Mouse (Mus musculus): Measurements from ENCODE around the gene Lamc1.
"Not testable (repeated sequence)": the region's sequence is repeated elsewhere in the genome, so short reads cannot be mapped to it uniquely, and the experiment has no call there.

Gene Lamc1

GRCm38 (mm10) chr1:153331796-153332443 lies 666 bp downstream of the Lamc1 start:
- DNase-seq (ENCODE audit: low spot score in 2 of 2): peak; percentile 48 to 55

GRCm38 (mm10) chr1:153331206-153331605 lies 1.4 kb downstream of the Lamc1 start:
- DNase-seq (ENCODE audit: low spot score in 2 of 2): no peak

GRCm38 (mm10) chr1:153329306-153329705 lies 3.3 kb downstream of the Lamc1 start:
- DNase-seq (ENCODE audit: low spot score in 2 of 2): no peak

GRCm38 (mm10) chr1:153327063-153327462 lies 5.5 kb downstream of the Lamc1 start:
- DNase-seq (ENCODE audit: low spot score in 2 of 2): no peak

GRCm38 (mm10) chr1:153326226-153326625 lies 6.4 kb downstream of the Lamc1 start:
- no peak for DNase-seq (ENCODE audit: low spot score in 2 of 2)

GRCm38 (mm10) chr1:153321404-153321803 lies 11.2 kb downstream of the Lamc1 start:
- DNase-seq (ENCODE audit: low spot score in 2 of 2): no peak

GRCm38 (mm10) chr1:153320554-153321147 lies 11.9 kb downstream of the Lamc1 start:
- no peak for DNase-seq (ENCODE audit: low spot score in 2 of 2)

GRCm38 (mm10) chr1:153320121-153320520 lies 12.5 kb downstream of the Lamc1 start:
- no peak for DNase-seq (ENCODE audit: low spot score in 2 of 2)

- no peak for DNase-seq (ENCODE audit: low spot score in 2 of 2)
Observed at GRCm38 (mm10) chr1:153318741-153319140, 13.8 kb downstream of the Lamc1 start.

GRCm38 (mm10) chr1:153318287-153318686 lies 14.3 kb downstream of the Lamc1 start:
- no peak for DNase-seq (ENCODE audit: low spot score in 2 of 2)

- no peak for DNase-seq (ENCODE audit: low spot score in 2 of 2)
Observed at GRCm38 (mm10) chr1:153317486-153318260, 14.9 kb downstream of the Lamc1 start.

GRCm38 (mm10) chr1:153316956-153317355 lies 15.6 kb downstream of the Lamc1 start:
- DNase-seq (ENCODE audit: low spot score in 2 of 2): no peak

GRCm38 (mm10) chr1:153316286-153316685 lies 16.3 kb downstream of the Lamc1 start:
- DNase-seq (ENCODE audit: low spot score in 2 of 2): no peak

- DNase-seq (ENCODE audit: low spot score in 2 of 2): no peak
Observed at GRCm38 (mm10) chr1:153315121-153315520, 17.5 kb downstream of the Lamc1 start.

- no peak for DNase-seq (ENCODE audit: low spot score in 2 of 2)
Observed at GRCm38 (mm10) chr1:153312992-153313391, 19.6 kb downstream of the Lamc1 start.

- DNase-seq (ENCODE audit: low spot score in 2 of 2): no peak
Observed at GRCm38 (mm10) chr1:153310190-153310589, 22.4 kb downstream of the Lamc1 start.

- no peak for DNase-seq (ENCODE audit: low spot score in 2 of 2)
Observed at GRCm38 (mm10) chr1:153309310-153309709, 23.3 kb downstream of the Lamc1 start.

GRCm38 (mm10) chr1:153308915-153309296 lies 23.7 kb downstream of the Lamc1 start:
- no peak for DNase-seq (ENCODE audit: low spot score in 2 of 2)

- DNase-seq (ENCODE audit: low spot score in 2 of 2): peak in 1 of 2 experiments; percentile 44
Observed at GRCm38 (mm10) chr1:153308179-153308914, 24.2 kb downstream of the Lamc1 start.

GRCm38 (mm10) chr1:153307509-153308178 lies 24.9 kb downstream of the Lamc1 start:
- DNase-seq (ENCODE audit: low spot score in 2 of 2): no peak

- DNase-seq (ENCODE audit: low spot score in 2 of 2): not testable (repeated sequence)
Observed at GRCm38 (mm10) chr1:153305728-153306127, 26.9 kb downstream of the Lamc1 start.

- not testable (repeated sequence) for DNase-seq (ENCODE audit: low spot score in 2 of 2)
Observed at GRCm38 (mm10) chr1:153305249-153305648, 27.3 kb downstream of the Lamc1 start.

Measured in urinary bladder, postnatal 36 days (tissue).